Mouse (Mus musculus) thymus, postnatal 10 days (tissue): ENCODE measurements around the gene Fam178b.

ENCODE experiments used
- DNase-seq, 2 experiments: peaks; one replicate each; pipeline ENCODE4 v3.0.0; 2021; ENCODE audit warnings: low spot score in 2 of 2

Gene Fam178b

DNA sequence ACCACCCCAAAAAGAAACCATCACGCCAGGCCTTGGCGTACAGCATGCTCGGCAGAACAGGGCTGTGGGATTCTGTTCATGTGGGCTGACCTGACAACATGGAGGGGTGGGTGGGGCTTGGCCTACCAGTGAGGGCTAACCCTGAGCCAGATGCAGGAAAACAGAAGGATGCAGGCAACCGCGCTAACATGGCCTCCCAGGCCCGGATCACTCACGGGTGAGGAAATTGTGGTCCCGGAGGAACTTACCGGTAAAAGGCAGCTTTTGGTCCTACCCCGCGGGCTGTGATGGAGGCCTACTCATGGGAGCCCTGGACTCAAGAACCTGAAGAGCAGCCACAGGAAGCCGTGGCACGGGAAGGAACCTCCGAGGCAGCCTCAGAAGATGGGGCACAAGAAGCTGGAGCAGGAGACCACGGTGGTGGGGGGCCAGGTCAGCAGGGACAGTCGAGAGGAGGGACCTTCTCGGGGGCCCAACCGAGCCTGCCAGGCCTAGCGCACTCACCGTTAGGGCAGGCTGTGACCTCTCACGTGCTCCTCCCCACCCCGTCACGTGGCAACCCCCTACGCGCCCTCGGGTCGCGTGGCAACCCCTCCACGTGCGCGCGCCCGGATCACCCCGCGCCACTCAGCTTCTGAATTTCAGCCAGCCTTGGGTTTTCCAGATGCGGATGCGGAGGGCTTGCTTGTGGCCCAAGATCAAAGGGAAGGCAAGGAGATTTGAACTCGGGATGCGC is at the start of gene Fam178b:
TSS of gene Fam178b (minus strand) at position 564 of the 736 bp plus-strand sequence.
- no peak for DNase-seq

GRCm38 (mm10) chr1:36724057-36724431 is 41.1 kb upstream of the Fam178b start:
- DNase-seq, result no peak

GRCm38 (mm10) chr1:36723146-36724056 is 40.4 kb upstream of the Fam178b start:
- peak in 1 of 2 experiments; percentile 18 for DNase-seq

- DNase-seq, result no peak
Measured at GRCm38 (mm10) chr1:36718786-36719185, 35.8 kb upstream of the Fam178b start.

DNA sequence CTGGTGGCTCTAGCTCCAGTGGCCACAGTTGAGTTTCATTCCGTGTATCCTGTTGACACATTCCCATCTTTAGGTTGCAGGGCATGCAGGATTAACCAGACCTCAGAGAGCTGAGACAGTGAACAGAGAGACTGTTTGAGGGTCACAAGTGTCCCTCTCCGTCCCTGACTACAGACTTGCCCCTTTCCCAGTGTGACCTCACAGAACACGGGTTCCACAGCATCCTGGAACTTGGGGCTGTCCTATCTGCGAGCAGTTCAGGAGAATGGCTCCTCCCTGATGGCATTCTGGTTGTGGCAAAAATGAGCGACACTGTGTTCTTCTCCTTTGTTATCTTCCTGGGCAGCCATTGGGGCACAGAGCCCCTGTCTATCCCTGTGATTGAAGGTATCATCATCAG is 31.3 kb upstream of the Fam178b start, which contains the start of gene Actr1b:
TSS of gene Actr1b (minus strand) at position 112 of the 400 bp plus-strand sequence.
- no peak for DNase-seq

DNA sequence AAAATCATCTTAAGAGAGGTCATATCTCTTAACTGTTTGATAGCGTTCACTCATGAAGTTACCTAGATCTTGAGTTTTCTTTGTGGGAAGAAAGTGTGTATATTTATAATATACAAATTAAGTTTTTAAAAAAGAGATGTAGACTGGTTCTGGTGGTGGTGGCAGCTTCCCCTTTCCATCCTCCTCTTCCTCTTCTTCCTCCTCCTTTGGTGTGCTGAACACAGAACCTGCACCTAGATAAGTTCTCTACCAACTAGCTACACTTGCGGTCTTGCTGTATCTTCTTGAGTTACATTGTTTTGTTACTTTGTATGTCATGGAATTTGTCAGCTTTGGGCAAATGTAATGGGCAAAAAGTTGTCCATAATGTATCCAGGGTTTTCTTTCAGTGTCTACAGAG is 28.1 kb upstream of the Fam178b start:
- DNase-seq, result no peak

DNA sequence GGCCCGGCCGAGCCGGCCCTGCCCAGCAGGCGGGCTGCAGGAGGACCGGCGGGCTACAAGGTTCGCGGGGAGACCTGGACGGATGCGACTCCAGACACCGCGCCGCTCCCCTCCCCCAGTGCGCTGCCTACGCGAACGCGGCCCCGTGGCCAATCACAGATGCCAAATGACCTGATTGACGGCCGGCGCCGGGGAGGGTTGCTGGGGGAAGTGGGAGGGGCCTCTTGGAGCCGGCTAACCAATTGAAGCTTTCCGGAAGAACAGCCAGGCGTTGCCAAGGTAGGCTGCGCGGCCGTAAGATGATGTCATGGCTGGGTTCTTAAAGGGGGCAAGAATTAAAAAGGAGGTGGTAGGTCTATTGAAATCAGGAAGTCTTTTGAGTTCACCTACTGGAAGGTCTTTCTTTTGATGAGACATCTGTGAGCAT is 26.9 kb upstream of the Fam178b start, which contains the start of gene 4933424G06Rik:
TSS of gene 4933424G06Rik (plus strand) at position 296 of the 427 bp plus-strand sequence.
- DNase-seq, result peak; percentile 98 to 99

GRCm38 (mm10) chr1:36709055-36709853 is 26.3 kb upstream of the Fam178b start:
- peak; percentile 44 to 51 for DNase-seq

GRCm38 (mm10) chr1:36708626-36709025 is 25.6 kb upstream of the Fam178b start:
- DNase-seq, result no peak

- DNase-seq, result no peak
Measured at GRCm38 (mm10) chr1:36707797-36708196, 24.8 kb upstream of the Fam178b start.

DNA sequence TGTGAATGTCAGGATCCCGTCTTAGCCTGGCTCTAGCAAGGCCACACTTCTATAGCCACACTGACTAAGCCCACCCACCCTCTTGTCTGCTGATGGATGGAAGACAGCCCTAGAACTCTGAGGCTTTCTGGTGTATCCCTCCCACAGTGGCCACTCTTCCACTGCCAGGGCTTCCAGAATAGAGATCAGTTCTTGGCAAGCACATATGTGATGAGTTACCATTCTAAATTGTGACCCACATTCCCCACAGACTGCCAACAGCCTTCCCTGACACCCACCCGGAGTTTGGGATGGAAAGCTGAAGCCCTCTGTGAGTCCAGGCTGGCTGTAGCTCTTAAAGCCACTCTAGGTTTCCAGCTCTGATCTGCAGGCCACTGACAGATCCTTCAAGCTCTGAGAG is 24.2 kb upstream of the Fam178b start:
- DNase-seq, result no peak

- no peak for DNase-seq
Measured at GRCm38 (mm10) chr1:36697030-36697429, 14.0 kb upstream of the Fam178b start.

- no peak for DNase-seq
Measured at GRCm38 (mm10) chr1:36696411-36696810, 13.4 kb upstream of the Fam178b start.

- no peak for DNase-seq
Measured at GRCm38 (mm10) chr1:36694871-36695270, 11.9 kb upstream of the Fam178b start.

DNA sequence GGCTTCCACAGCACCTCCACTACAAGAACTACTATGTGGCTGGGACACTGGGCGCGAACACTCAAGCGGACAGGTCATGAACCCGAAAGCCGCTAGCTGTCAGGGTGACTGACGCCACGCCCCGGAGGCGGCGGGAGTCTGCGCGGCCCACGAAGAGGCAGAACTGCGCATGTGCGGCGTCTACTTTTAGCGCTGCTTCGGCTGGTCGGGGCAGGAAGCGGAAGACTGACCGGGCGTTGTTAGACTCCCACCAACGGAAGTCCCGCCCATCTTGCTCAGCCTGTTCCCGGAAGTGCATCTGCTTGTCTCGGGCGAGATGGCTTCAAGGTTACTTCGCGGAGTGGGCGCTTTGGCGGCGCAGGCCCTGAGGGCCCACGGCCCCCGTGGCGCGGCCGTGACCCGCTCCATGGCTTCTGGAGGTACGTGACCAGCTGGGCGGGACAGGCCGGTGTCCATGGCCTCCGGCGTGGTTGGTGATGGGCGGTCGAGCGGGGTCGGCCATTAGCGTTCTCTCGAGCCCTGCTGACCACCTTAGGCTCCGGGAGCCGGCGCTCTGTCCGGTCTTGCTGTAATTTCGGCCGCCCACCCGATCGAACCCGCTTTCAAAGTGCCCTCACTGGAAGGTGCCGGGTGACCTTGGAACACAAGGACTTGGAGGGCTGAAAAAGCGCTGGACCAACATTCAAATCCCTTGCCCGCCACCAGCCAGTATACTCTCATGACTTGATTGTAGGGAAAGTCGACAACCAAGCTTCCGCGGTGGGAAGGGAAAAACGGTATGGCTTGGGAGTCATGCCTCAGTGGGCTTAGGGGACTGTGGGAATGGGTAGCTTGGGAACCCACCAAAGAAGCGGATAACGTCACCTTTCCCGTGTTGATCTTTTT is 8.5 kb upstream of the Fam178b start, which contains the start of gene Cox5b:
TSS of gene Cox5b (plus strand) at position 179 of the 885 bp plus-strand sequence.
- peak; percentile 95 to 97 for DNase-seq

GRCm38 (mm10) chr1:36690671-36691235 is 7.8 kb upstream of the Fam178b start:
- DNase-seq, result no peak

DNA sequence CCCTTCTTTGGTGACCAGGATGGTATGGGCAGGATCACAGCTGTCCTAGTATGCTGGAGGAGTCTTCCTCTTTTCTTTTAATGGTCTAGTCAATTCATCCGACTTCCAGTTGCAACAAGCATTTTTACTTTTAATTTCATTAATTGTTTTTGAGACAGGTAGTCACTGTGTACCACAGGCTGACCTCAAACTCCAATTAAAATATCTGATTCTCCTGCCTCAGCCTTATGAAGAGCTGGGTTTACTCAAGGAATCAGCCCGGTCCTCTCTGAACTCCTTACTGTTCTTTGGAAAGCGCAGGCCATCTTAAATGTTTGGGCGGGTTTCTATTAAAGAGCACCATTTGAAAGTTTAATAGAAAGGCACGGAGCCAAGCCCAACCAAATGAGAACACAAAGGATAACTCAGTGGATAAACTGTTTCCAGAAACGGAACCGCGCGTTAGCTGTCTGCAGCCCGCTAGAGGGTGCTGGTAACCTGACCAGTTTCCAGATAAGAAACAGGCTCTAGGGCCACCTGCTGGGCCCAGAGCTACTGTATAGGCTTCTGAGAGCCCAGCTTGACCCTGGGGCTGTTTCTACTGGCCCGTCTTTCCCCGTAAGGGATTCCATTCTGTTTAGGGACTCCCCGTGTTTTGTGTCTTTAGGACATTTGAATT is 956 bp upstream of the Fam178b start:
- DNase-seq, result peak; percentile 40 to 72

DNA sequence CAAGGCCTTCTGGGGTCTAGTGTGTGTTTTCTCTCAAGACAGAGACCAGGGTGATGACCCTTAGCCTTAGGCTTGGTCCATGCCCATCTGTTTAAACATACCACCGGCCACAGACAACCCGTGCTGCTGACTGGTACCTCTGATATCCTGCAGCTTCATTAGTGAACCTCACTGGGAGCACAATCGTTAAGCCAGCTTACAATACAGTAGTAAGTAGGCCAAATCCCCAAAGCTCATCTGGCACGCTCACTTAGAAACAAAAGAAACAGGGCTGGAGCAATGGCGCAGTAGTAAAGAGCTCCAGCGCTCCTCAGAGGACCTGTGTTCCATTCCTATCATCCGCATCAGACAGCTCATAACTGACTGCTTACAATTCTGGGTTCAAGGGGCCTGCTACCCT is 2.1 kb downstream of the Fam178b start:
- DNase-seq, result no peak

DNA sequence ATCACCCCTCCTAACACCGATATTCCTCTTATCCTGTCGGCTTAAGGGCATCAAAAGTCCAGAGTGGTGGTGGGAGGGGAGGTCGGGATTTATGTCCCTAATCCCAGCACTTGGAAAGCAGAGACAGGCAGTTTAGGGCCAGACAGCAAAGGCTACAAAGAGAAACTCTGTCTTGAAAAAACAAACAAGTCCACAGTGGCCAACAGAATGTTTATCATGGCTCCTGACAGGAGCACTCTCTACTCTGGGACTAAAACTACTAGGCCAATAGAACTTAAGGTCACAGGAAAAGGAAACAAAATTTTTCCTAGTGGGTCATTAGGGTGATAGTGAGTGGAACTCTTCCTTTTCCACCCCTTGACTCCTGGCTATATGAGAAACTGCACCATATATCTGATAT is 8.0 kb downstream of the Fam178b start:
- DNase-seq, result no peak
